Mouse (Mus musculus) gastrocnemius, postnatal 25 days (tissue): ENCODE measurements around the gene Sardh. TPM values are rescaled to one million over a fixed set of nuclear protein-coding genes. Genes with fewer than 3 reads are reported as not detected.

Experiments
- DNase-seq: peaks from one replicate; pipeline ENCODE4 v3.0.0; 2022
- total RNA-seq, 2 experiments: library from RNA; stranded (reverse); gene quantifications; 1 replicate in 1 of 2; 2 replicates in 1 of 2; pipeline ENCODE4 v1.2.3; 2021

Gene Sardh
- total RNA-seq, 2 experiments from 2014 or later: 2.4 to 2.5 TPM

- DNase-seq: no peak
Observed at GRCm38 (mm10) chr2:27226572-27226971, 21.6 kb downstream of the Sardh start.

DNA sequence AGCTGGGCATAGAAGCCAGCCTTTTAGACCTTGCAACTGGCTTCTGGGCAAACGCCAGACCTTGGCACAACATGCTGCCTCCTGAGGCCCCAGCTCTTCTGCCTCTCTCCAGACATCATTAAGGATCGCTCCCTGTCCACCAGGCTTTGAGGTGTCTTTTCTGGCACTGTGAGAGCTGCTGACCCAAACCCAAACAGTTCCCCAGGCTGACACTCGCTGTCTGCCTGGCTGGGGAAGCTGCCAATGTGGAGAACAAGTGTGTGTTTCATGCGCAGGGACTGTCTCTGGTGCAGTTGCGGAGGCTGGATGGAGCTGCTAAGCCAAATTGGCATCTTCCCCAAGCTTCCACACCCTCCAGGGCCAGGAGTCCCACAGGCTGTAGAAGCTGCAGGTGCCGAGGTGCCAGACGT, 25.1 kb downstream of the Sardh start:
- DNase-seq: peak; percentile 39

DNA sequence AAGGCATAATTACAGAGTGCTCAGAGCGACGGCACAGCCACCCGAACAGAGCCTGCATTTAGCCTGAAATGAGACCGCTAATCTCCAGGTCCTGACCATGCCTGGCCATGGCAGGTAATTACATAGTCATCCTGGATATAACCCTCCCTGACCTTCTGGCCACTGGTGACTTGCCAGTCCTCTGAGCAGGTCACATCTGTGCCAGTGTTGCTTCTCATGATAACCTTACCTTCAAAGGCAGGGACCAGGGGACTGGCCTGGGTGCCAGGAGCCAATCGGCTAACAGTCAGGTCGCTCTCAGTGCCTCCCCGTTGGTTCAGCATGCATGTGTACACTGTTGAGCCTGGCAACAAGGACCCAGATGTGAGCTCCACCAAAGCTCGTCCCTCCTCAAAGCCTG, 29.6 kb downstream of the Sardh start:
- peak; percentile 7 for DNase-seq

DNA sequence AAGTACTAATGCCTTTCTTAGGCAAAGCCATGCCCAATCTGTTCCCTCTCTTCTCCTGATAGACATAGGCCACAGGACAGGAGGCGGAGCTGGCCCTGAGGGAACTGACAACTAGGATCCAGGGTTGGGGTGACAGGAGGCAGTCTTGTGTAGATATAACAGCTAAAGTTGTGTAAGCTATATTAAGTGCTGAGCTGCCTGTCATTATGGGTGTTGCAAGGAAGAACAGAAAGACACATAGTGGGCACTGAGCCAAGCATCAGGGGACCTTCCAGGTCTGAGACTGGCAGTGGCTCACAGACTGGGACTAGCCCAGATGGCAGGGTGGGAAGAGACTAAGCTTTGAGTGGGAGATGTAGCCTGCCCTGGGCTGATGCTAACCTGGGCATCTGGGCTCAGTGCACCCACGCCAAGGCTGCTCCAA, 30.0 kb downstream of the Sardh start:
- no peak for DNase-seq

- DNase-seq: no peak
Observed at GRCm38 (mm10) chr2:27215537-27215936, 32.6 kb downstream of the Sardh start.

DNA sequence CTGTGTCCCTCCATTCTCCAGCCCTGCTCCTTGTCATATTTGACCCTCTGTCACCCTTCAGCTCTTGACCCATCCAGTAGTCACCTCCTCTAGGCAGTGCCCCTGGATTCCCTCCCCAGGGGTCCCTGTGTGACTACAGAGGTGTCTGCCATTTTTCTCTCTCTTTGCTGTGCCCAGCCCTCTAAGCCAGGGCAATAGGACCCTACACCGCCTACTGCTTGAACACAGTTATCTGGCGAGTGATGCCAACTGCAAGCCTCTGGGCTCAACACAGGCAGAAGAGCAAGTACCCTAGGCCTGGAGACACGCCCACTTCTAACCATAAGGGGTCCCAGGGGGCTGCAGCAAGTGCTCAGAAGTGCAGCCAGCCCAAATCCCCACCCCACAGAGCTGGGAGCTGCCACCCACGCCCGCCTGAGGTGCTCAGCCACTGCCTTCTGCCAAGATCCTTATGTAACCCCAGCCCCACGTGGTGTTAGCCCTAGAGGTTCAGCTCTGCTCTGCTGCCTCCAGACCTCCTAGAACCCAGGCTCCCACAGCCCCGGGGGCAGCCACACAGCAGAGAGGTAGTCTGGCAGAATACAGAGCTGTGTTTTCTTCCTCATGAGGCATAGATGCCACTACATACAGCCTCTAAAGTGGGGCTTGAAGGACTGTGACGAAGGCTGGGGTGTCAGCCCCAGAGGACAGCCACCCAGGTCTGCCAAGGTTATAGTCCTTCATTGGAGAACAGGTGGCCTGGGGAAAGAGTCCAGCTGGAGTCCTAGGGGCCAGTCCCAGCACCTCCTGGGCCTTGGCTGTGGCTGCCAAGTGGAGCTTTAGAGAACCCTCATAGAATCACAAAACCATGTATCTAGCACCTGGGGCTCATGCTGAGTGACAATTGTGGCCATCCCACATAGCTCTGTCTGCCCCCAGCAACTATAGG, 35.9 kb downstream of the Sardh start:
- peak; percentile 75 for DNase-seq

GRCm38 (mm10) chr2:27210676-27211210, 37.4 kb downstream of the Sardh start:
- DNase-seq: peak; percentile 6

- peak; percentile 19 for DNase-seq
Observed at GRCm38 (mm10) chr2:27210255-27210654, 37.9 kb downstream of the Sardh start.

GRCm38 (mm10) chr2:27209816-27210215, 38.3 kb downstream of the Sardh start:
- peak; percentile 10 for DNase-seq

GRCm38 (mm10) chr2:27209370-27209769, 38.8 kb downstream of the Sardh start:
- DNase-seq: peak; percentile 39

GRCm38 (mm10) chr2:27207126-27207525, 41.0 kb downstream of the Sardh start:
- DNase-seq: peak; percentile 86

DNA sequence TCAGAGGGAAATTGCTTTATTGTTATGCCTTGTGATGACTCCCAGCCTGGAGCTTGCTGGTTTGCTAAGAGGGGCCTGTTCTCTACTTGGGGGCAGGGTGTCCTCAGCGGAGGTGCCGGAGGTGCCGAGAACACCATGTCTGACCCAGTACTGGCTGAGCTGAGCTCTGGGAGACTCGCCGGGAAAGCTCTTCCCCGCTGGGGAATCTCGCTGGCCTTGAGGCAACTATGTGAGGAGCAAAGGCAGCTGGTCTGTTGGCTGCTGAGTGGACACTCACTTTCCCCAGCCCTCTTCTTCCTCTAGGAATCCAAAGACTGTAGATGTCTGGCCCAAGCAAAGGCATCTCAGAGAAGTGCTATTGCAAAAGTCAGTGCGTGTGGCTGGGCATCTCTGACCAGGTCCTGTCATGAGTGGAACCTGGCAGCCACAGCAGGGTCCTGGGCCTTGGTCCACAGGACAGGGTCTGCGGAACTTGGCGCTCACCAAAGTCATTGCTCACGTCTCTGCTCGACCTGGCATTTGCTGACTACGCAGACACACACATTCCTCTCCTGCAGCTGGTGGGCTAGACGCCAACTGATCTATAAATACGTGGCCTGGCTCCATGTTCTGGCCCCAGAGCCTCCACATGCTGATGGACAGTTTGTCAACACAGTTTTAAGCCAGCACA, 41.9 kb downstream of the Sardh start:
- DNase-seq: peak; percentile 91

GRCm38 (mm10) chr2:27205666-27206065, 42.5 kb downstream of the Sardh start:
- DNase-seq: peak; percentile 55

DNA sequence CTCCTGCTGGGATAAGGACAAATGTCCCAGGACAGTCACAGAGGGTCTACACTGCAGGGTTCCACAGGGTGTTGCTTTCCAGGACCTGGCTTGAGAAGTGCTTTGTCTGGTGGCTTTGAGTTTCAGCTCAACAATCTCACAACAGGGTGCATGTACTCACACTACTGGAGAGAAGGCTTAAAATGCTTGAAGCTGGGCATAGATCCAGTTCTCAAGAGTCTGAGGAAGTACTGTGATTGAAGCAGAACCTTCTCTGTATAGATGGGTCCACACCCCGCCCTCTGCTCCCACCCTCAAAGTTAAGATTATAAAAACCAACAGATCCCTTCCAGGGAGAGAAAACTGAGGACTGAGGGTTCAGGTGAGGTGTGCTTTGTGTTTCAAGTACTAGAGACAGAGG, 47.6 kb downstream of the Sardh start:
- DNase-seq: no peak

DNA sequence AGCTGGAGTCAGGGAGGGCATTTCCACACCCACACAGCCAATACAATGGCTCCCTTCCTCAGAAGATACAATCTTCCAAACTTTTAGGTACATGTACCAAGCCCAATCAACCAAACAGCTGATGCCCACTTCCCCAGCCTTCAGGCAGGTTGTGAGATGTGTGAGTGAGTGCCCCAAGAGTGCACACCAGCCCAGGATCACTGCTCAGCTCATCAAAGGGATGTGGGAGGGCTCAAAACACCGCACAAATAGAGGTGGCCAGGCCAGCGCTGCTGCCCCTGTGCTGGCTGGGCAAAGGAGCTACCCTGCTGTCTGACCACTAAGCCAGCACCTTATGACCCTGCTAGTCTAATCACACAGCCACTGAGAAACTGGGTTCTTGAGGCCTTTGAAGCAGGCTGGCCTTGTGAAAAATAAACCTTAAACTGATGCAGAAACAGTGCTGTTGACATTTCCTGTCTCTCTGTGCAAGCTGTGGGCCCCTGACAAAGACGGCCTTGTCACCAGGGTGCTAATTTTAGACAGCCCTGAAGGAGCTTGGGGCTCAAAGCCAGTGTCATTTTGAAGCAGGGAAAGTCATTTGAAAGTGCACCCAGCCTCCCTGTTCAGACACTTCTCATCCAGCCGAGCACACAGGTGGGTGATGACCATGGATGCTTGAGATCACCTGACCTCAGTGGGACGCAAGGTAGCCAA, 49.4 kb downstream of the Sardh start:
- DNase-seq: no peak

GRCm38 (mm10) chr2:27189994-27190393, 58.1 kb downstream of the Sardh start:
- DNase-seq: no peak

DNA sequence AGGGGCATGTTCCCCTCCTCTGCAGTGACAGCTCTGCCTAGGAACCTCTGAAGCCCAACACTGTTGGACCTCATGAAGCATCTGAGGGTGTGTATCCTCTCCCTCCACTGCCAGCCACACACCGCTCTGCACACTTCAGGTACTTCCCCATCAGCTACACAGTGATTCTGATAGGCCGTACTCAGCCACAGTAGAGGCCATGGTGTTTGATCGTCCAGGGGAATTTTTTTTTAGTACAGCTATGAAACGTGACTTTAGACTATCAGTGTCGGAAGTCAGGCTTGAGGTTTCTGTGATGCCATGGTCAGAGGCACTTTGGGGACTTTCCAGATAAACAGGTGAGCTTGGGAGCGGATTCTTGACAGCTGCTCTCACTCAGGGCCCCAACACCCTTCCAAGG, 60.6 kb downstream of the Sardh start:
- no peak for DNase-seq

- no peak for DNase-seq
Observed at GRCm38 (mm10) chr2:27183734-27184133, 64.4 kb downstream of the Sardh start.

- DNase-seq: no peak
Observed at GRCm38 (mm10) chr2:27181907-27182306, 66.2 kb downstream of the Sardh start.

DNA sequence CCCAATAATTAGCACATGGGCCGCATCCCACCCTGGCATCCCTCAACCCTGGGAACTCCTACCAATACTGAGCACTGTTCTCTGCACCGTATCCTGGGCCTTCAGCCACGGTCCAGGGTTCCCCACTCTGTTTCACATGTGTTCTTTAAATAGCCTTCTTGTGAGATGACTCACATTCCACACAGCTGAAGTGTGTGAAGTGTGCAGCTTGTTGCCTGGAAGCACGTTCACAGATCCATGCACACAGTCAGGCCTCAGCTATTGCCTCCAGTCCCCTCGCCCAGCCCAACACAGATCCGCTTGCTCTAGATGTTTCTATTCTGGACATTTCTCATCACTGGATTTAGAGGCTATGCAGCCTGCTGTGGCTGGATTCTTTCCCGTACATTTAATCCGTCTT, 69.0 kb downstream of the Sardh start:
- DNase-seq: no peak

- peak; percentile 35 for DNase-seq
Observed at GRCm38 (mm10) chr2:27175696-27176267, 72.4 kb downstream of the Sardh start.

DNA sequence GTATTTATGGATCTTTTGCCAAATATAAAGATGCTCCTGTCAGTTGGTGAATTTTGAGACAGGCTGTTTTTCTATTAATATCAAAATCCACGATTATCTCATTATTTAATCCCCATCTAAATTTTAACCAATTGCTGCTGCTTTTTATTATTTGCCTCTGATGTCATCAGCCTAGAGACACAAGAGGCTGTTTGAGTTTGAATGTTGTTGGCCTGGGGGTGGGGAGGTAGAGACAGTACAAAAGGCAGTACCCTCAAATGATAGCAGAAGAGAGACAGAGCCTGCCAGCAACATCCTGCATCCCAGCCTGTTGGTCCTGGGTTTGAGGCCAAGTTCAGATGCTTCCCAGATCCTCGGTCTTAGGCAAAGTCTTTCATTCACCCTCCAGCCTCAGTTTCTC, 73.9 kb downstream of the Sardh start:
- no peak for DNase-seq
